Mouse (Mus musculus) splenic B cell, adult 2 months (primary cell): ENCODE results near the gene Sdr39u1.

Source experiments
- DNase-seq: peaks from one replicate; pipeline ENCODE4 v3.0.0-alpha.2; 2011; ENCODE audit warnings: low read depth, low spot score
- H3K27me3 ChIP-seq: 2 replicates; pipeline ENCODE4 v1.6.1; 2012; ENCODE audit warnings: mild to moderate bottlenecking, low read length, moderate library complexity, mixed read lengths; ENCODE audit not compliant: control insufficient read depth, poor library complexity, insufficient read depth, severe bottlenecking
- H3K36me3 ChIP-seq: 2 replicates; pipeline ENCODE4 v1.6.1; 2012; ENCODE audit warnings: mild to moderate bottlenecking, low read length, moderate library complexity, mixed read lengths; ENCODE audit not compliant: control insufficient read depth, poor library complexity, insufficient read depth, severe bottlenecking

The Sdr39u1 gene

GRCm38 (mm10) chr14:55877469-55878315 lies 22.4 kb downstream of the Sdr39u1 start:
- Histone ChIP-seq H3K27me3 (no peaks in the 10 kb centered on the region), H3K36me3 (no peaks in the 10 kb centered on the region)
- DNase-seq = no peak

- peak; percentile 83 for DNase-seq
- H3K36me3 ChIP-seq = no peaks in the 10 kb centered on the region
- H3K27me3 ChIP-seq = no peaks in the 10 kb centered on the region
These were observed 26.1 kb downstream of the Sdr39u1 start for GRCm38 (mm10) chr14:55873714-55874683.

- DNase-seq = no peak
- Histone ChIP-seq H3K36me3 (no peaks in the 10 kb centered on the region), H3K27me3 (no peaks in the 10 kb centered on the region)
These were observed 26.8 kb downstream of the Sdr39u1 start for GRCm38 (mm10) chr14:55873242-55873713.

GRCm38 (mm10) chr14:55872551-55872950 lies 27.5 kb downstream of the Sdr39u1 start:
- no peak for DNase-seq
- Histone ChIP-seq H3K36me3 (no peaks in the 10 kb centered on the region), H3K27me3 (no peaks in the 10 kb centered on the region)

GRCm38 (mm10) chr14:55872039-55872438 lies 28.1 kb downstream of the Sdr39u1 start:
- Histone ChIP-seq H3K27me3 (no peaks in the 10 kb centered on the region), H3K36me3 (no peaks in the 10 kb centered on the region)
- no peak for DNase-seq

- H3K36me3 ChIP-seq = no peaks in the 10 kb centered on the region
- no peak for DNase-seq
- no peaks in the 10 kb centered on the region for H3K27me3 ChIP-seq
These were observed 30.6 kb downstream of the Sdr39u1 start for GRCm38 (mm10) chr14:55869538-55869937.

GRCm38 (mm10) chr14:55868230-55869026 lies 31.7 kb downstream of the Sdr39u1 start:
- no peaks in the 10 kb centered on the region for H3K27me3 ChIP-seq
- DNase-seq = no peak
- H3K36me3 ChIP-seq = no peaks in the 10 kb centered on the region

GRCm38 (mm10) chr14:55866962-55867361 lies 33.1 kb downstream of the Sdr39u1 start:
- H3K36me3 ChIP-seq = no peaks in the 10 kb centered on the region
- DNase-seq = peak; percentile 47
- no peaks in the 10 kb centered on the region for H3K27me3 ChIP-seq

GRCm38 (mm10) chr14:55863773-55864172 lies 36.3 kb downstream of the Sdr39u1 start:
- DNase-seq = peak; percentile 79
- no peaks in the 10 kb centered on the region for H3K27me3 ChIP-seq
- H3K36me3 ChIP-seq = no peaks in the 10 kb centered on the region

GRCm38 (mm10) chr14:55862970-55863369 lies 37.1 kb downstream of the Sdr39u1 start:
- H3K27me3 ChIP-seq = no peaks in the 10 kb centered on the region
- H3K36me3 ChIP-seq = no peaks in the 10 kb centered on the region
- no peak for DNase-seq

GRCm38 (mm10) chr14:55862186-55862585 lies 37.9 kb downstream of the Sdr39u1 start:
- no peaks in the 10 kb centered on the region for H3K36me3 ChIP-seq
- no peaks in the 10 kb centered on the region for H3K27me3 ChIP-seq
- no peak for DNase-seq

- DNase-seq = no peak
- H3K36me3 ChIP-seq = no peaks in the 10 kb centered on the region
- H3K27me3 ChIP-seq = no peaks in the 10 kb centered on the region; the same call in 1 of the 2 replicates
These were observed 42.5 kb downstream of the Sdr39u1 start for GRCm38 (mm10) chr14:55857588-55857987.

GRCm38 (mm10) chr14:55855101-55855561 lies 45.0 kb downstream of the Sdr39u1 start:
- Histone ChIP-seq H3K36me3 (no peaks in the 10 kb centered on the region), H3K27me3 (no peaks in the 10 kb centered on the region; the same call in 1 of the 2 replicates)
- no peak for DNase-seq
